Mouse (Mus musculus): Measurements from ENCODE around the gene Atrnl1.

The Atrnl1 gene

DNA sequence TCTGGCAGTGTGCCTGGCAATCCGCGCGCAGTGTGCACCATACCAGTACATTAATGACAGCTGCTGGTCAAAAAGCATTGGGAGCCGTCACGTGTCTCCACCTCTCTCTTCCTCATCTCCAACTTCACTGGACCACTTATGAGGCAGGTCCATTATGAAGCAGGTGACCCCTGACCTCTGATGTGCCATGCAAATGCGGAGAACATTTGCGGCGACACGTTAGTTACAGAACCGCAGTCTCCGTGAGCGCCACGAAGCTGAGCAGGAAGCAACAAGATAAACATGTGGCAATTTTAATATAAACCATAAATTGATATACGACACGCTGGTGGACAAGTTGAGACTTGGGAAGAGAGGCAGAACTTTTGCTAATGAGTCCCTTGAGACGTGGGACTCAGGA is 481.1 kb downstream of the Atrnl1 start:
- in situ Hi-C loops (cut with MboI; ENCODE audit: unreplicated experiment in 2 of 2) = no loop called here

DNA sequence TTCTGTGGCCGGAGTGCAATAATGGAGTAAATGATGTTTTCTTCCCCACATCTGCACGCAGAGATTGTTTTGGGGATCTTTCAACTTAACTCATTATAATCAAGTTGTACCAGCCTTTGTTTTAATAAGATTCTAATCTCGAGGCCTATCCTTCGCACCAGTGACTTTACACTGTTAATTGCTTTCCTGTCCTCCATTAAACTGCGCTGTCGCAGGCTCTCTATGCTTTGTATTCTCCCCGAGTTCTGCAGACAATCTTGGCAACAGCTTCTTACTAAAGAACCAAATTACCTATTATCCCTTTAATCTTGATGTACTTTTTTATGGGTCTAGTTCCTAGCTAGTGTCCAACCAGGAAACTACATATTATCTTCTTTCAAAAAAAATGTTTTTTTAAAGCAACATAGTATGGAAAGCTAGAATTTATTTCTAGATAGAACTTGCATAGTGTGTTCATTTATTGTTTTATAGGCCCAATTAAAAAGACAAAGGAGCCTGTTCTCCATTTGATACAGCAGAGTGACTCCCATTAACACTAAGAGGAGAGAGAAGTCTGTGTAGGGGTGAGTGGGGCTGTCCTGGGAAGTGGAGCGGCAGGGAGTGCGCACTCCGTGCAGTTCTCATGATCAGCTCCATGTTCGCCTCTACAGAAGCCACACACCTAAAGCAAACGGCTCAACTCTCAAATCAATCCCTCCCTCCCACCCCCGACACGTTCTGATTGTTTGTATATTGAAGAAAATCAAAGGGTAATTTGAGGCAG is 484.1 kb downstream of the Atrnl1 start:
- in situ Hi-C loops (cut with MboI; ENCODE audit: unreplicated experiment in 2 of 2) = no loop called here

DNA sequence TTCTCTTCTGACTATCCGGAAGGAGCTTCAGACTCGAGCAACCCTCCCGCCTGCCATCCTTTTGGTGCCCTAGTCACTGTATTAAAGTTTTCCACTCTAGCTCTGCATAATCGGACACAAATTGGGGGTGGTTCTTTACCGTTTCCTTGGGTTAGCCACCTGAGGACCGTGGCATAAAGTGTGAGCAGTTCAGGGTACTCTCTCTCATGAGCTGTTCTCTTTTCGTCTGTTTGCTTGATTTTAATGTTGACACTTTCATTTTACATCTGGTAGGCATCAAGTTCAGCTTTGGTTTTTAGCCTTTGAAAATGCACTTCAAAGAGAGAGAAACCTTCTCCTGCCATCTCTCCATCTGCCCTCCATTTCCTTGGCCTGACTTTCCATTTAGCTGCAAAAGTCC is 484.9 kb downstream of the Atrnl1 start:
- in situ Hi-C loops (cut with MboI; ENCODE audit: unreplicated experiment in 2 of 2) = no loop called here

DNA sequence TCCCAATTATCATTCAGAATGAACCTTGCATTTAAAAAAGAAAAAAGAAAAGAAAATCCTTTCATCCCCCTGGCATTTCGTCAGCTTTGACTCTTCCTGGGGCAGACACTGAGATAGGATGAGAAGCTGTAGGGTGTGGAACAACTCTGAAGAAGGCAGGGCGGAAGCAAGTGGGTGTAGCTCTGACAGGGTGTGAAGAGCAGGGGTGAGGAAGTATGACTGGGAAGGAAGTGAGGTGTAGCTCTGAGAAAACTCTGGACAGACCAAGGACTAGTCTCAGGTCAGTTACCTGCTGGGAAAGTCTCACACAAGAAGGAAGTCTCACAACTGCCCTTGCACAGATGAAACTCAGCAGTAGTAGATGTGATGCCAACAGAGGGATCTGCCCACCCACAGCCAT is 486.4 kb downstream of the Atrnl1 start:
- in situ Hi-C loops (cut with MboI; ENCODE audit: unreplicated experiment in 2 of 2) = no loop called here

DNA sequence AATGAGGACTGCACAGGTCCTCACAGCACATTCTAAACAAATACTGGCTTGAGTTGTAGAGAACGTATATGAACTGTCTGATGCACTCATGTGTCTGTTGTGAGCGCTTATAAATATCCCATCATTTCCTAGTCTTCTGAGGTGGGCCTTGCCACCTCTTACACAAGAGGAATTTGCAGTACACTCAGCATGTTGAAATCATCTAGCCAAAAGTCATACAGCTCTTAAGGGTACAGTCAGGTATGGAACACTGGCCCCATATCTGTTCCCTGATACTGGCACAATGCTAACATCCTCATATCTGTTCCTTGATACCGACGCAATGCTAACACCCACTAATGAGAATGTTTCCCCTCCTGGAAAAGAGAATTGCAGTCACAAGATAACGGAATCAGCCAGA is 488.7 kb downstream of the Atrnl1 start:
- in situ Hi-C loops (cut with MboI; ENCODE audit: unreplicated experiment in 2 of 2) = no loop called here

DNA sequence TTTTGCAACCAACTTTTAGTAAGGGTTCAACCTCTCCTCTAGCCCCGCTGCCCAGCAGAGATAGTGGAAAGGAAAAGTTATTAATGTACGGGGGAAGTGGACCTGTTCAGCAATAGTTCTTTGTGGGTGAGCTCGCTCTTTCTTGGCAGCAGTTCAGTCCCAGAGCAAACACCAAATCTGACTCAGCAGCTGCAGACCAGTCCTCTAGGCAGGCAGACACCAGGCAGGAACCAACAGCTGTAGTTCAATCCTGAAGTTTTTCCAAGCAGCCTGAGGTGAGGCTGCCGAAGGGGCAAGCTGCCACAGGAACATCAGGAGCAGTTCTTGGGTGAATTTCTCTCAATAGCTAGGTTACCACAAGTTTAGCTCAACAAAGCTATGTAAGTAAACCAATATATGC is 489.5 kb downstream of the Atrnl1 start:
- in situ Hi-C loops (cut with MboI; ENCODE audit: unreplicated experiment in 2 of 2) = no loop called here

DNA sequence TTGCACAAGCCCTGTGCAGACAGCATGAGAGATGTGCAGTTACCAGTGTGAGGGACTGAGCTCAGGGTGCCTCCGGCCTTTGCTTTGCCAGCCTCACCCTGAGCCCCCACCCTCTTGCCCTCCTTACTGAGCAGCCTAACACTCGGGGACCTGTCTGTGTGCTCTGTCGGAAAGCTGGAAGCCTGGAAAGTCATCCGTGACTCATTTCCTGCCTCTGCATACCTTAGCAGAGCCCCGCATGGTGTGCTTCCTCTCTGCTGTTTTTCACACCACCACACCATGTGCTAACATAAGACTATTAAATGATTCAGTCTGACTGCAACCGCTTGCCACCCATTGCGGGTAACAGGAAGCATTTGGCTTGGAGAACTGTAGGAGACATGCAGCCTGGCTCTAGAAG is 493.7 kb downstream of the Atrnl1 start:
- in situ Hi-C loops (cut with MboI; ENCODE audit: unreplicated experiment in 2 of 2) = no loop called here

DNA sequence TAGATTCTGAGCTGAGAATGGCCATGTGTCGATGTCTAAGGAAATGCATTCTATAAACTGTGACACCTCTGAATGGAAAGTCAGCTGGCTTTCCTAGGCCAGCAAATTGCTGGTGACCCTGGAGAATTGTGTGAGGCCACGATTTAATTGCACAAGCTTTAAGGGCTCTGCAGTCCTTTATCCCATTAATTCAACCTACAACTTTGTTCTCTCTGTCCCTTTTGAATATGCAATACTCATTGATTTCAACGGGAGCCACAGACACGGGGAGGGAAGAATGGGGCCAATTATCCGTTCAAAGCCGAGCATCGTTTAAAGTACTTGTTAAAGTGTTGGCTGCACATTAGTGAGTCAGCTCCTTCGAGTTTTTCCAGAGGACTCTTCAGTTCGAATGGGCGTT is 496.8 kb downstream of the Atrnl1 start:
- in situ Hi-C loops (cut with MboI; ENCODE audit: unreplicated experiment in 2 of 2) = no loop called here

DNA sequence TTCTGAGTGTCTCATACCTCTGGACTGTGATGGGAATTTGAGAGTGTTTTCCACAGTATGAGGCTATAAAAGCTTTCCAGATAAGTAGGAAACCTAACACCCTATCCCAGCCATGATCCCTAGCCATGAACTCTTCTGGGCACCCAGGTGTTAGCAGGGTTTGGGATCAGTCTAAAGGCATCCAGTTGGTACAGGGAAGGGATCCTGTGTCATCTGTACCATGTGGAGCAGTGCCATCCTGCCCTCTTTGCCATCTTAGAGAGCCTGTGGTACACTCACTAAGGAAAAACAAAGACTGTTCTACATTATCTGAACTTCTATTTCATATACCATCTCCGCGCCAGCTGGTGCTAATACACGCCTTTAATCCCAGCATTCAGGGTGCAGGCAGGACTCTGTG is 499.7 kb downstream of the Atrnl1 start:
- in situ Hi-C loops (cut with MboI; ENCODE audit: unreplicated experiment in 2 of 2) = no loop called here

DNA sequence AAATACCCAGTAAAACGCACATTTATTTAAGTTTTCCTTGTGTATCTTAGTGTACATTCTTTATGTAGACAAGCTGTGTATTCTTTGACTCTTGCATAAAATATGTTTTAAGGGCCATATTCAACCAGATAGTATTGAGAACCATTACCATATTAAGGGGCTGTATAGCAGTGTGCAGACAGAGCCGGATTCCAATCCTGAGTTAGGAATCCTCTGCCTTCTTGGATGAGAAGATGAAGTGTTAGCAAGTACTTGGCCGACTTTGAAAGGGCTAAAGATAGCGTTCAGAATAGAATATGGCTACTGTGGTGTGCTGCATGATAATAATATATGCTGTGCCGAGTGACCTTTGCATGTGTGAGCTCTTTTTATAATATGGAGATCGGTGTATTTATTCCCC is 500.5 kb downstream of the Atrnl1 start:
- in situ Hi-C loops (cut with MboI; ENCODE audit: unreplicated experiment in 2 of 2) = no loop called here

DNA sequence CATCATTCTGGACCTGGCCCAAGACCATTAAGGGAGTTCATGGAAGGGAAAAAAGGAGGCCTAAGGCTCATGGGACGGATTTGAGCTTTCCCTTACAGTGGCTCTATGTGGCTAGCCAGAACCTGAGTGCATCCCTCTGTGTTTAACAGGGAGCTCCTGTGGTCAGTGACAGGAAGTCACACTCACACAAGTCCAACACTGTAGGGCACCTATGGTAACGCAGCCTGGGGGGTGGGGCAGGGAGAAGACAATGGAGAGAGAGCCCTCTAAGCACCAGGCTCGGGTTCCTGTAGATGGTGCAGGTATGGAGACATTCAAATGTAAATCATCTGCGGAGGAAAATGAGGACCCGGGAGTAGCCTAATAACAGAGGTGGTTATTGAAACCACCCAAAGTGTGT is 501.3 kb downstream of the Atrnl1 start:
- in situ Hi-C loops (cut with MboI; ENCODE audit: unreplicated experiment in 2 of 2) = no loop called here

DNA sequence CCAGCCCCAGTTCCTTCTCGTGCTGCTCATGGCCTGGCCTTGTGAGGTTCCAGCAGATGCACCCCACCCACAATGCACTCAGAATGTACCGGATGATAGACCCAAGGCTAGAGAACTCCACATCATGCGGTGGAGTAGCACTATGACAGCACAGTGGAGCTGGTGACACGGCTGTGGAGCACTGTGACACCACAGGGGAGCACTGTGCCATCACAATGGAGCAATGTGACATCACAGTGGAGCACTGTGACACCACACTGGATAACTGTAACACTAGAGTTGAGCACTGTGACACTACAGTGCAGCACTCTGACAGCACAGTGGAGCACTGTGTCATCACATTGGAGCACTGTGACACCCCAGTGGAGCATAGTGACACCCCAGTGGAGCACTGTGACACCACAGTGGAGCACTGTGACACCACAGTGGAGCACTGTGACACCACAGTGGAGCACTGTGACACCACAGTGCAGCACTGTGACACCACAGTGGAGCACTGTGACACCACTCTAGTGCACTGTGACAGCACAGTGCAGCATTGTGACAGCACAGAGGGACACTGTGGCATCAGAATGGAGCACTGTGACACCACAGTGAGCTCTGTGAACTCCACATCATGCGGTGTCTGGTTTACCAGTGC is 502.4 kb downstream of the Atrnl1 start:
- in situ Hi-C loops (cut with MboI; ENCODE audit: unreplicated experiment in 2 of 2) = no loop called here

DNA sequence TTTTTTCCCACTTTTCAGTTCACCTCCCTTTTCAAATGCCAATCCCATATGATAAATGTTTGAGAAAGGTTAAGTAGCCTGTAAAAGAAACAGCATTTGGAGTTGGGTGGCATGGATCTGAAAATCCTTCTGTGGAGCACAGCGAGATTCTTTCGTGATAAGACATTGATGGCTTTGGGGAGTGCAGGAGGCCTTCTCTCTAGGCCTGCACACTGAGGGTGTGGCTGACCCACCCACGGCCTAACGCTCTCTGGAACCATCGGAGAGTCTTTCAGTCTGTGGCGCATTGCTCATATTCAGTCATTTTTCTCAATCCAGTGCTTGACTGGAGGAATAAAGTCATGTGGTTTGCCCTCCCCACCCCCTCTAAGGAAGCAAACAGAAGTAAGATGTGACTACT is 506.8 kb downstream of the Atrnl1 start:
- in situ Hi-C loops (cut with MboI; ENCODE audit: unreplicated experiment in 2 of 2) = no loop called here

DNA sequence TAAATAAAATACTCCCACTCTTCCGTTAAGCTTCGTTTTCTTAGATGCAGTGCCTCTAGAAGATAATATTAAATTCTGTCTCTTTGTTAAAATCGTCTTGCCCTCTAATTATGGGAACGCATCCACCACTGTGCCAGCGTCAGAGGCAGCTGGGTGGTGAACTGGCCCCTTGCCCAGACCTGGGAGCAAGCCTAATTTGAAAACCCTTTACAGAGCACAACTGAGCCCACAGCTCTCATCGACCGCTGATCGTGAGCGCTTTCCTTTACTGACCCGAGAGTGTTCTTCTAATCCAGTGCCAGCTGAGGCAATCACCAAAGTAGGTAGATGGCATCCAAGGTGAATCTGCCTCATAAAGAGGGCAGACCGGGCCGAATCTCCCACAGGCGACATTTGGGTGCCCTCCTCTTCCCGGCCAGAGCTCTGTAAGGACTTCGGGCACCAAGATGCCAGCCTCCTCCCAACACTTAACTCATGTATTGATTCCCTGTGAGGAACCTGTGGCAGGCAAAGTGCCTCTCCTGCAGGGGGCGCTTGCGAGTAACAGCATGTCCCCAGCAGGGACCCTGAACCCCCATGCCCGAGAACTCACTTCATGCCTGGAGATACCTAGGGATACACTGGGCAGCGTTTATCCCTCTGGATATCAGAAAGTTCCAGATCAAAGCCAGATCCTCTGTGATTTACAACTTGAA is 507.5 kb downstream of the Atrnl1 start:
- in situ Hi-C loops (cut with MboI; ENCODE audit: unreplicated experiment in 2 of 2) = no loop called here

DNA sequence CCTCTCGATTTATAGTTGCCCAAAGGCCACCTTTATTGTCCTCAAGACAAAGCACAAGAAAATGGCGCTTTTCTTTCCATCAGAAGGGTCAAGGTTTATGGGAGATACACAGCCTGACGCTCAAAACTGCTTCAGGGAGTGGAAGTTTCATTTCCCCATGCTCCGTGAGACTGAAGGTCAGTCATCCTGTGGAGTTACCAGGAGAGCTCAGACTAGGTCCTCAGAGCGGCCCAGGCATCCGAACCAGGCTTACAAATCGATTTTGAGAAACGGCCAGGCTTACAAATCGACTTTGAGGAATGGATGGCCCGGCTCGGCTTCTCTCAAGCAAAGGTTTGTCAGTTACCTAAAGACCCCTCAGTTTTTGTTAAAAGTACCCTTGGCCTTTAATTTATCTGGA is 508.0 kb downstream of the Atrnl1 start:
- in situ Hi-C loops (cut with MboI; ENCODE audit: unreplicated experiment in 2 of 2) = no loop called here

DNA sequence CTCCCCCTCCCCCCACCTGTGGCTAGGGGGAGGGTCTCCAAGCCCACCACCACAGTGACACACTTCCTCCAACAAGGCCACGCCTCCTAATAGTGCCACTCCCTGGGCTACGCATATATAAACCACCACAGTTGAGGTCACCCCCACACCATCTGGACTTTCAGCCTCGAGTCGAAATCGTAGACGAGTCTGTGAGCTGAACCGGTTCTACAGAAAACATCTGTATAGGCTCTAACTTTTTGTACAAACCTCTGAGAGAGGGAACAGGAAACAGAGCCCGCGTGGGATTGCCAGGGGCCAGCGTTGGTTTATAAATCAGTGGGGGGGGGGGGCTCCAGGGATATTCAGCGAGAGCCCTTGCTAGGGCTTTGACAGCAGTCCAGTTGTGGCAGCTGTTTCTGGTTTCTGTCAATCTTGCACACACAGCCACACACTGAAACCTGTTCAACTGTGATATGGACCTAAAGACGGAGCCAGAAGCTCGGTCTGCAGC is 508.9 kb downstream of the Atrnl1 start:
- in situ Hi-C loops (cut with MboI; ENCODE audit: unreplicated experiment in 2 of 2) = no loop called here

DNA sequence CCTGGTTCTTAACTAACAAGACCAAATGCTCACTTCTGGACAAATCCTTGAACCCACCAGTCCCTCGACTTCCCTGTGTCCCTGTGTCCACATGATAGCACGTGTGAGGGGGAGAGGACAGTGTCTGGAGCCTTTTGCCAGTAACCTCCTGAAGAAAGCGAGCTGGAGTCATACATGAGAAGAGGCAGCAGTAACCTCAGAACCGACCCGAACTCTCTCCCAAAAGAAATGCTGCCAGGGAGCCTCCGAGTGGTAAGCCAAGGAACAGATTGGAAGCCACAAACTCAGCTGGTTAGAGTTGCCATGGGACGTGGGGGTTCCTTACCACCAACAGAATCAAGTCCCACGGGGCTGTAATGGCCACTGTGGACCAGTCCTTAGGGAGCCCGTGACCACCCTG is 509.8 kb downstream of the Atrnl1 start:
- in situ Hi-C loops (cut with MboI; ENCODE audit: unreplicated experiment in 2 of 2) = no loop called here

DNA sequence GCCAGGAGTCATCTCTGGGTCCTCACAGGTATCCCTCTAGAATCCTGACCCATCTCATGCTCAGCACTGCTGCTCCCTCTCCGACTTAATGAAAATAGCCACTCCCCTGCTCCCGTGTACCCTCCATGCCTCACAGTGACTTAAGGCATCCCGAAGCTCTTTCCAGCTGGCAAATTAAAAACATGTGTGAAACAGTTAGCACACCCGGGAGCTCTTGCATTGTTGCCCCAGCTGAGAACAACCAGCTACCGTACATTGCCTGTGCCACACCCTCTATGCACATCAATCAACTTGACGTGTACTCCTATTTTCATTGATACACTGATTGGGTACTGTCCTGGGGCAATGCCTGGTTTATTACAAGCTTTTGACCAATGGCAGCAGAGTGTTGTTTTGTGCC is 510.8 kb downstream of the Atrnl1 start:
- in situ Hi-C loops (cut with MboI; ENCODE audit: unreplicated experiment in 2 of 2) = no loop called here

DNA sequence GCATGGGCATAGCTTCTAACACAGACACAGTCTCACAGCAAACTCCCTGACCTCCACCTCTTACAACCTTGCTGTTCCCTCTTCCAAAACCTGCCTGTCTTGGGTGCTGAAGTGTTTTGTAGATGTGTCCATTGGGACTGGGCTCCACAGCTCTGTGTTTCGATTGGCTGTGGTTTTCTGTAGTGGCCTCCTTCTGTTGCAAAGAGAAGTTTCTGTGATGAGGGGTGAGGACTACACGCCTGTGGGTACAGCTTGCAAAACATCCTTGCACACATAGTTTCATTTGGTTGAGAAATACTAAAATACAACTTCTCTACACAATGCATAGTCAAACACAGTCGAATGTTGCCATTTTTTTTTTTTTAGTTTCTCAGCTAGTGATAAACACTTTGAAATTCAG is 512.8 kb downstream of the Atrnl1 start:
- in situ Hi-C loops (cut with MboI; ENCODE audit: unreplicated experiment in 2 of 2) = no loop called here

DNA sequence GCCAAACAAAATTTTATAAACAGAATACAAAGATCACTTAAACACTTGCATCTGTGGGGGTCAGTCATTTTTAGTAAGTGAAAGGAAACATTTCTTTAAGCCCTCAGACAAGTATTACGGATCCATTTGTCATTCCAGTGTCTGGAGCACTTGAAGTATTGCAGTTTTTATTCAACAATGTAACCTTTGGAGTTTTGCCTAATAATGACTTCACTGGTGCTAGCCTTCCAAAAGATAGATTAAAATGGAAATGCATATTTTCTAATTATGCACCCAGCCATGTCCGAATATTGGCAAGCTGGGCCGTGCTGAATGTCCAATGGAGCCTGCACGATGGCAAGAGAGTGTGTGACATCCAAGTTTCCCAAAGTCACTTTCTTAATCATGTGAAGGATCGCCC is 513.7 kb downstream of the Atrnl1 start:
- in situ Hi-C loops (cut with MboI; ENCODE audit: unreplicated experiment in 2 of 2) = no loop called here

DNA sequence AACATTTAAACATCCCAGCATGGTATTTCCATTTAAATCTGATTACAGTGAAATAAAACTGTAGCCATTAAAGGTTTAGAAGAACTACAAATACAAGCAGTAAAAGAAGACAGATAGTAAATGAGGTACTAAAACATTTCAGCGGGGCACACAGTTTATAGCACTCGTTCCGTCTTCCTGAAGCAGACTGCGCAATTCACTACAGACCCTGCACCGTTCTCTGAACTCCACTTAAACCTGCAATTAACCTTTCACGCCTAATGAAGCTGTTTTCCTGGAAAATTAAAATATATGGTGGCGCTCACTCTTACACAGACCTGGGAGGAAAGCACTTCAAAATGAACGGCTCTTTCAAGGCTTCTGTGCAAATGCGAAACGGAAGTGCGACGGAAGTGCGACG is 514.2 kb downstream of the Atrnl1 start:
- in situ Hi-C loops (cut with MboI; ENCODE audit: unreplicated experiment in 2 of 2) = no loop called here

DNA sequence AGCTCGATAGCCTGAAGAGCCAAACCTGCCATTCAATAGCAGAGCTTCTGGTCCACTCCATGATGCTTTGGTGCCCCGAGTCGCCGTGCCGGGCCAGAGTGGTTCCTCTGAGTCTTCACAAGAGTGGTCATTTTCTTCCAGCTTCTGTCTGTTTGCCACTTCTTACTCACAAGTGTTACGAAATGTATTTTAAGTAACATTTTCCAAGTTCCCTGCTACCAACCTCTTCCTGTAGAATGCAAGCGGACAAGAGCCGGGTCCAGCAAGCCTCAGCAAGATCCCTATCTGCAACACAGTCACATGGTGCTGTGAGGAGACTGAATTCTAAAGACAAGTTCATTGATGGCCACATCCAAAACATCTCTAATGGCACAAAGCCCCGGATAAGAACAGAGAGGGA is 521.1 kb downstream of the Atrnl1 start:
- in situ Hi-C loops (cut with MboI; ENCODE audit: unreplicated experiment in 2 of 2) = no loop called here
